Mouse (Mus musculus) E14TG2a.4 (cell line): ENCODE measurements around the gene Ssu2.

ENCODE experiments used
- H3K27me3 ChIP-seq: 2 replicates; pipeline ENCODE4 v1.6.1; 2014; ENCODE audit warnings: low read length, control low read depth; ENCODE audit not compliant: insufficient read depth
- H3K36me3 ChIP-seq: 2 replicates; pipeline ENCODE4 v1.6.1; 2014; ENCODE audit warnings: low read length, control low read depth; ENCODE audit not compliant: insufficient read depth
- H3K4me1 ChIP-seq: replicated peaks from 2 replicates; pipeline ENCODE4 v1.6.1; 2014; ENCODE audit warnings: low read depth, low read length, control low read depth
- H3K4me3 ChIP-seq: replicated peaks from 2 replicates; pipeline ENCODE4 v1.5.1; 2014; ENCODE audit warnings: mild to moderate bottlenecking, low read length
- H3K9me3 ChIP-seq: 2 replicates; pipeline ENCODE4 v1.6.1; 2014; ENCODE audit warnings: low read length, control low read depth
- CTCF ChIP-seq: conservative IDR thresholded peaks from 2 replicates; pipeline ENCODE4 v1.5.1; 2014; ENCODE audit warnings: low read length
- NANOG ChIP-seq: IDR thresholded peaks from 2 replicates; pipeline ENCODE4 v1.6.1; 2014; ENCODE audit warnings: borderline replicate concordance, low read length, mixed read lengths
- POU5F1 ChIP-seq: IDR thresholded peaks from 2 replicates; pipeline ENCODE4 v1.6.1; 2014; ENCODE audit warnings: low read length, borderline replicate concordance

The Ssu2 gene

GRCm38 (mm10) chr6:112387947-112388346 is at the start of gene Ssu2:
Gene Ssu2 (minus strand): TSS chr6:112388023.
- no peaks in the 10 kb centered on the region for H3K9me3 ChIP-seq
- H3K36me3 ChIP-seq = no peaks in the 10 kb centered on the region
- TF ChIP-seq CTCF (no peak), POU5F1 (no peak), NANOG (no peak)
- no peak within 1 kb of the TSS for H3K4me3 ChIP-seq
- 0 out of 2 replicates have a peak, but pooled peaks cover 3% of the 10 kb centered on the region for H3K27me3 ChIP-seq
- H3K4me1 ChIP-seq = peaks cover 27% of the 10 kb centered on the region

- Histone ChIP-seq H3K9me3 (no peaks in the 10 kb centered on the region; the same call in 1 of the 2 replicates), H3K4me3 (no peak overlapping the region), H3K27me3 (no peaks in the 10 kb centered on the region), H3K4me1 (no peaks in the 10 kb centered on the region), H3K36me3 (no peaks in the 10 kb centered on the region)
- TF ChIP-seq POU5F1 (no peak), CTCF (no peak), NANOG (no peak)
These were observed 38.4 kb upstream of the Ssu2 start for GRCm38 (mm10) chr6:112426018-112426732.

- TF ChIP-seq POU5F1 = no peak
- no peak for TF ChIP-seq NANOG
- TF ChIP-seq CTCF = no peak
- H3K4me3 ChIP-seq = no peak overlapping the region
- no peaks in the 10 kb centered on the region for H3K27me3 ChIP-seq
- H3K4me1 ChIP-seq = no peaks in the 10 kb centered on the region
- H3K36me3 ChIP-seq = no peaks in the 10 kb centered on the region
- H3K9me3 ChIP-seq = no peaks in the 10 kb centered on the region; the same call in 1 of the 2 replicates
These were observed 36.1 kb upstream of the Ssu2 start for GRCm38 (mm10) chr6:112423746-112424501.

GRCm38 (mm10) chr6:112420883-112421282 is 33.1 kb upstream of the Ssu2 start:
- TF ChIP-seq CTCF = peak; percentile 73
- TF ChIP-seq NANOG = no peak
- no peaks in the 10 kb centered on the region for H3K36me3 ChIP-seq
- H3K9me3 ChIP-seq = no peaks in the 10 kb centered on the region; the same call in 1 of the 2 replicates
- no peaks in the 10 kb centered on the region for H3K4me1 ChIP-seq
- no peak overlapping the region for H3K4me3 ChIP-seq
- no peaks in the 10 kb centered on the region for H3K27me3 ChIP-seq

- no peaks in the 10 kb centered on the region for H3K27me3 ChIP-seq
- no peaks in the 10 kb centered on the region for H3K36me3 ChIP-seq
- no peak for TF ChIP-seq POU5F1
- TF ChIP-seq NANOG = no peak
- no peak for TF ChIP-seq CTCF
- no peaks in the 10 kb centered on the region for H3K4me1 ChIP-seq
- no peak overlapping the region for H3K4me3 ChIP-seq
- no peaks in the 10 kb centered on the region; the same call in 1 of the 2 replicates for H3K9me3 ChIP-seq
These were observed 31.5 kb upstream of the Ssu2 start for GRCm38 (mm10) chr6:112419333-112419732.

- Histone ChIP-seq H3K9me3 (peaks cover 33% of the 10 kb centered on the region), H3K36me3 (no peaks in the 10 kb centered on the region), H3K27me3 (no peaks in the 10 kb centered on the region), H3K4me1 (no peaks in the 10 kb centered on the region), H3K4me3 (no peak overlapping the region)
- TF ChIP-seq NANOG = no peak
- TF ChIP-seq CTCF = no peak
- TF ChIP-seq POU5F1 = no peak
These were observed 16.3 kb upstream of the Ssu2 start for GRCm38 (mm10) chr6:112404111-112404510.

DNA sequence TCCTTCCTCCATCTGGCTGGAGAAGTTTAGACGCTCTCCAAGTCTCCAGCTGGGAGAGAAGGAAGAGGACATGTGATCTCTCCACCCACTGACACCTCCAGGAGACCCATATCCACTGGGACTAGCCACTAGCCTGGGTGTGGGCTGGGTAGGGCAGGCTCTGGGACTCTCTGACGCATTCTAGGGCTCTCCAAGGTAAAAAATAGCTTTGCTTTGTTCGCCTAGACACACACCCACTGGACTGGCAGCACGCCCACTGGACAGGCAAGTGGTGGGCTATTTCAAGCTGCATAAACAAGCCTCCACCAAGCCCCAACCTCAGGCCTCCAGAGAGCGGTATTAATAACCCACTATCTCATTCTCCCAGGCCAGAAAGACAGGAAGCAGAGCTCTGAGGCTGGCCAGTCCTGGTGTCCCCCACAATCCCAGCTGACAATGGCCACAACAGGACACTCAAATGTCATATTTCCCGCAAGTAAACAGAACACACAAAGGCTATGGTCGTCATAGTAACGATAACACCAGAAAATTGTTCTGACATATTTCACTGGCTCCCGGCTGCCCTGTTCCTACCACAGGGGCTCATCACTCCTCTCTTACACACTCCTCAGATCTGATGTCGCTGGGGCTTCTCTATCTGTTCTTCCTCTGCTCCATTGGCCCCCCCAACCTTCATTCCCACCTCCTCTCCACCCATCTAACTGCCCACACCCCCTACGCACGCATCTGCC is 14.3 kb upstream of the Ssu2 start:
- Histone ChIP-seq H3K36me3 (no peaks in the 10 kb centered on the region), H3K4me3 (no peak overlapping the region), H3K4me1 (no peaks in the 10 kb centered on the region), H3K9me3 (peaks cover 33% of the 10 kb centered on the region), H3K27me3 (no peaks in the 10 kb centered on the region)
- TF ChIP-seq POU5F1 (no peak), NANOG (no peak), CTCF (no peak)

DNA sequence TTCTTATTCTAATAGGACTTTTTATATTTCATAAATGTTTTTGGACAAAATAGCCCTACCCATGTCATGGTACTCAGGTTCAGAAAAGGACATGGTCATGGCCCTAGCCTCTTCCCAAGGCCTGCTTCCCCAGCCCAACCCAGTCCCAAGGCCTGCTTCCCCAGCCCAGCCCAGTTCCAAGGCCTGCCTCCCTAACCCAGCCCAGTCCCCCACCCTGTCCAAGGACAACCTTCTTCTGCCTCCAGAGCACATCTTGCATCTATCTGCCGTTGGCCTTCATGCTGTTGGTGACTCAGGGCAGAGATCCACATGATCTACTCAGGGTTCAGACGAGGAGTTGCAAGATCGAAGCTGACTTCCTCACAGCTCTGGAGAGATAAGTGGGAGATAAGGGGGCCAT is 9.5 kb upstream of the Ssu2 start:
- Histone ChIP-seq H3K4me3 (no peak overlapping the region), H3K27me3 (no peaks in the 10 kb centered on the region), H3K36me3 (no peaks in the 10 kb centered on the region), H3K4me1 (no peaks in the 10 kb centered on the region), H3K9me3 (peaks cover 6% of the 10 kb centered on the region)
- TF ChIP-seq POU5F1 = no peak
- TF ChIP-seq CTCF = no peak
- TF ChIP-seq NANOG = no peak
